Mouse (Mus musculus): ENCODE data around the gene Zfp326. TPM values are rescaled to one million over a fixed set of nuclear protein-coding genes. Genes with fewer than 3 reads are reported as not detected.

The Zfp326 gene
- 45.2 and 46.2 TPM in 2 replicates for polyA plus RNA-seq (2015; fragmentation: Nextera tagmentation; extraction: Ambion mirVana)

GRCm38 (mm10) chr5:105876068-105876924 lies at the start of gene Zfp326:
Zfp326 (plus strand) TSS chr5:105876565.
- peak within 1 kb of the TSS; percentile 99 for H3K9ac ChIP-seq (replicated peaks)
- H3K27me3 ChIP-seq (replicated peaks) = no peaks in the 10 kb centered on the region
- H3K4me2 ChIP-seq = peak within 1 kb of the TSS; percentile 77
- peaks cover 33% of the 10 kb centered on the region for H3K4me1 ChIP-seq
- WGBS = under 1% methylated on average over 65 of the region's 83 CpGs
- ATAC-seq (ENCODE audit: low FRiP score) = peak; percentile 95
- H3K36me3 ChIP-seq = no peaks in the 10 kb centered on the region
- H3K4me3 ChIP-seq (replicated peaks) = peak within 1 kb of the TSS; percentile 95
- no peaks in the 10 kb centered on the region for H3K9me3 ChIP-seq (replicated peaks)
- H3K27ac ChIP-seq (replicated peaks) = peak within 1 kb of the TSS; percentile 89

DNA sequence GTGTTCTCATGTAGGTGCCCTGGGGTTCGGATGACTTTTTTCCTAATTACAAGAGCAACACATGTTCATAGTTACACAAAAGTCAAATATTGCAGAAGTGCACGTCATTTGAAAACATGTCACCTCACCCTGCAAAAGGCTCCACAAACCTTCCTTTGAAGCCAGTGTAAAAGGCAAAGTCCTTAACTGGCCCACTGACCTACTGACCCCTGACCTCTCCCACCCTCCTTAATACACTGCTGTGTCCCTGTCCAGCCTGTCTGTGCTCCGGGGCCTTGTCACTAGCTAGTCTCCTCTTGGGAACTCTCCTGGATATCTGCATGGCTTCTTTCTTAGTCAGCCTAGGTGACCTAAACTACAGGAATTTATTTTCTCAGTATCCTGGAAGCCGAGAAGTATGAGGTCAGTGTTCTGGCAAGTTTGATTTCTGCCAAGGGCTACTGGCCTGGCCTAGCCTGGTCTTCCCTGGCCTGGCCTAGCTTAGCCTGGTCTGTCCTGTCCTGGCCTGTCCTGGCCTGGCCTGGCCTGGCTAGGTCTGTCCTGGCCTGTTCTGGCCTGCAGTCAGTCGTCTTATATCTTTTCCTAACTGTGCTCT lies 49.4 kb upstream of the Zfp326 start:
- WGBS = 70% methylated on average over 5 of the region's 5 CpGs
- Histone ChIP-seq H3K36me3 (no peaks in the 10 kb centered on the region), H3K9me3 (replicated peaks) (no peaks in the 10 kb centered on the region), H3K4me3 (replicated peaks) (no peak overlapping the region), H3K27me3 (replicated peaks) (no peaks in the 10 kb centered on the region), H3K4me2 (no peak overlapping the region), H3K9ac (replicated peaks) (no peak overlapping the region), H3K4me1 (peaks cover 8% of the 10 kb centered on the region), H3K27ac (replicated peaks) (no peak overlapping the region)
- ATAC-seq (ENCODE audit: low FRiP score) = no peak

GRCm38 (mm10) chr5:105828050-105828449 lies 48.3 kb upstream of the Zfp326 start:
- Histone ChIP-seq H3K36me3 (no peaks in the 10 kb centered on the region), H3K4me3 (replicated peaks) (no peak overlapping the region), H3K9ac (replicated peaks) (no peak overlapping the region), H3K9me3 (replicated peaks) (no peaks in the 10 kb centered on the region), H3K27ac (replicated peaks) (no peak overlapping the region), H3K4me2 (no peak overlapping the region), H3K27me3 (replicated peaks) (no peaks in the 10 kb centered on the region), H3K4me1 (peaks cover 3% of the 10 kb centered on the region)
- ATAC-seq (ENCODE audit: low FRiP score) = no peak
- 96% methylated on average over 3 of the region's 3 CpGs for WGBS

- H3K27me3 ChIP-seq (replicated peaks) = no peaks in the 10 kb centered on the region
- H3K36me3 ChIP-seq = no peaks in the 10 kb centered on the region
- 43% methylated on average over 7 of the region's 7 CpGs for WGBS
- H3K4me1 ChIP-seq = no peaks in the 10 kb centered on the region
- no peaks in the 10 kb centered on the region for H3K9me3 ChIP-seq (replicated peaks)
- no peak for ATAC-seq (ENCODE audit: low FRiP score)
- H3K4me2 ChIP-seq = no peak overlapping the region
- H3K27ac ChIP-seq (replicated peaks) = no peak overlapping the region
- no peak overlapping the region for H3K4me3 ChIP-seq (replicated peaks)
- H3K9ac ChIP-seq (replicated peaks) = no peak overlapping the region
Observed at GRCm38 (mm10) chr5:105829008-105829586, 47.3 kb upstream of the Zfp326 start.

DNA sequence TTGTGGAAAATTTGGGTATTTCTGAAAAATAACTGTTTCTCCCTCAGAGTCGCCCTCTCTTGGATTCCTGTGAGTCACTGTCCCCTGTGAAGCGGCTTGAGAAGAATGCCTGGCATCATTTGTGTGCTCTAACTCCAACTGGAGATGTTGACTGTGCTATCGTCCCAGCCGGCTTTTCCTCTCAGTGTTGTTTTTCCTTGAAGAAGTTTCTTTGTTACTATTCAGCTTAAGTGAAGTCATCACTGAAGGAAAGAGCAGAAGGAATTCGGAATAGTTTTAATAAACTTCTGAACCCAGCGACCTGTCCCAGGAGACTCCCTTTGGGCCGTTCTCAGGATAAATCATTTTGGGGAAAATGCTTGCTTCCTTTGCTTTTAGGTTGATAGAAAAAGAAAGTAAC lies 44.2 kb upstream of the Zfp326 start:
- Histone ChIP-seq H3K4me1 (no peaks in the 10 kb centered on the region), H3K4me2 (no peak overlapping the region), H3K9me3 (replicated peaks) (no peaks in the 10 kb centered on the region), H3K27ac (replicated peaks) (no peak overlapping the region), H3K4me3 (replicated peaks) (no peak overlapping the region), H3K36me3 (no peaks in the 10 kb centered on the region), H3K9ac (replicated peaks) (no peak overlapping the region), H3K27me3 (replicated peaks) (no peaks in the 10 kb centered on the region)
- no peak for ATAC-seq (ENCODE audit: low FRiP score)
- 79% methylated on average over 7 of the region's 7 CpGs for WGBS

DNA sequence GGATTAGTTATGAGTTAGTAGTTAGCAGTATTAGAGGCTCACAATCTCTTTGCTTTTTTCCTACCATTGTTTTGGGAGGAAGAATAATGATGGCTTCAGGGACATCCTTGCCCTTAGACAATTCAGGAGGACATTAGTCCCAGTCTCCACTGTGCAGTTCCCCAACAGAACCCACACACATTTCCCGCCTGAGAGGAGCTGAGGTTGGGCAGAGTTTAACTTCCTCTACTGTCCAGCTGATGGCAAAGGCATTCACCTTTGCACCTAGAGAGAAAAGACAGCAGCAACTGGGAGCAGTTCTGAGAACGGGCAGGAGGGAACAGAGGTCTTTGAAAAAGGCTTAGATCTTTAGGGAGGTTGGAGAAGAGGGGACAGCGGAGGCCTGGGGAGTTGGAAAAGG lies 42.4 kb upstream of the Zfp326 start:
- no peaks in the 10 kb centered on the region for H3K4me1 ChIP-seq
- WGBS = 77% methylated on average over 3 of the region's 3 CpGs
- H3K9me3 ChIP-seq (replicated peaks) = no peaks in the 10 kb centered on the region
- ATAC-seq (ENCODE audit: low FRiP score) = no peak
- no peak overlapping the region for H3K27ac ChIP-seq (replicated peaks)
- H3K27me3 ChIP-seq (replicated peaks) = no peaks in the 10 kb centered on the region
- no peak overlapping the region for H3K4me2 ChIP-seq
- no peaks in the 10 kb centered on the region for H3K36me3 ChIP-seq
- H3K9ac ChIP-seq (replicated peaks) = no peak overlapping the region
- H3K4me3 ChIP-seq (replicated peaks) = no peak overlapping the region

DNA sequence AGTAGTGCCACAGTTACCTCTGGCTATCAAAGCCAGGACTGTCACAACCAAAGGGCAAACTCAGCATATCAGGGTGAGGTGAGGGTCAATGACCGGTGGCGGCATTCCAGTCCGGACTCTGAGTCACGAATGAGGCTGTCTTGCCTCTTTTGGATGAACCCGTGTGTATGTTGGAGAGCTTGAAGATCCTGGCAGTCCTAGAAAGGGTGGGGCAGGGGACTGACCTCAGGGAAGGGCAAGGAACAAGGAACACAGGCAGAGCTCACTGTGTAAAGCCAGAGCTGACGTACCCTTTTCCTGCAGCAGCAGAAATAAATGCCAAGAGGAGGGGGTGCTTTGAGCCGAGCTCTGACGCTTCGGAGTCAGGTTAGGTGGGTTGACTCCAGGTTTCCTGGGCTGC lies 40.4 kb upstream of the Zfp326 start:
- Histone ChIP-seq H3K4me2 (no peak overlapping the region), H3K27me3 (replicated peaks) (no peaks in the 10 kb centered on the region), H3K9ac (replicated peaks) (no peak overlapping the region), H3K9me3 (replicated peaks) (no peaks in the 10 kb centered on the region), H3K4me1 (no peaks in the 10 kb centered on the region), H3K36me3 (no peaks in the 10 kb centered on the region), H3K4me3 (replicated peaks) (no peak overlapping the region), H3K27ac (replicated peaks) (no peak overlapping the region)
- ATAC-seq (ENCODE audit: low FRiP score) = no peak
- 85% methylated on average over 9 of the region's 9 CpGs for WGBS

GRCm38 (mm10) chr5:105839740-105840310 lies 36.5 kb upstream of the Zfp326 start:
- no peak overlapping the region for H3K27ac ChIP-seq (replicated peaks)
- no peak for ATAC-seq (ENCODE audit: low FRiP score)
- H3K9ac ChIP-seq (replicated peaks) = no peak overlapping the region
- H3K4me1 ChIP-seq = no peaks in the 10 kb centered on the region
- H3K4me2 ChIP-seq = no peak overlapping the region
- H3K9me3 ChIP-seq (replicated peaks) = no peaks in the 10 kb centered on the region
- H3K4me3 ChIP-seq (replicated peaks) = no peak overlapping the region
- 77% methylated on average over 13 of the region's 13 CpGs for WGBS
- H3K36me3 ChIP-seq = no peaks in the 10 kb centered on the region
- H3K27me3 ChIP-seq (replicated peaks) = no peaks in the 10 kb centered on the region

- WGBS = 93% methylated on average over 10 of the region's 10 CpGs
- H3K27ac ChIP-seq (replicated peaks) = no peak overlapping the region
- H3K4me2 ChIP-seq = no peak overlapping the region
- H3K9me3 ChIP-seq (replicated peaks) = no peaks in the 10 kb centered on the region
- peaks cover 4% of the 10 kb centered on the region for H3K4me1 ChIP-seq
- no peaks in the 10 kb centered on the region for H3K27me3 ChIP-seq (replicated peaks)
- H3K36me3 ChIP-seq = no peaks in the 10 kb centered on the region
- no peak overlapping the region for H3K4me3 ChIP-seq (replicated peaks)
- ATAC-seq (ENCODE audit: low FRiP score) = no peak
- H3K9ac ChIP-seq (replicated peaks) = no peak overlapping the region
Observed at GRCm38 (mm10) chr5:105844044-105844753, 32.2 kb upstream of the Zfp326 start.

GRCm38 (mm10) chr5:105845041-105845440 lies 31.3 kb upstream of the Zfp326 start:
- Histone ChIP-seq H3K27me3 (replicated peaks) (no peaks in the 10 kb centered on the region), H3K9me3 (replicated peaks) (no peaks in the 10 kb centered on the region), H3K4me3 (replicated peaks) (no peak overlapping the region), H3K4me2 (no peak overlapping the region), H3K9ac (replicated peaks) (no peak overlapping the region), H3K36me3 (no peaks in the 10 kb centered on the region), H3K27ac (replicated peaks) (no peak overlapping the region), H3K4me1 (peaks cover 12% of the 10 kb centered on the region)
- no peak for ATAC-seq (ENCODE audit: low FRiP score)
- 90% methylated on average over 2 of the region's 2 CpGs for WGBS

DNA sequence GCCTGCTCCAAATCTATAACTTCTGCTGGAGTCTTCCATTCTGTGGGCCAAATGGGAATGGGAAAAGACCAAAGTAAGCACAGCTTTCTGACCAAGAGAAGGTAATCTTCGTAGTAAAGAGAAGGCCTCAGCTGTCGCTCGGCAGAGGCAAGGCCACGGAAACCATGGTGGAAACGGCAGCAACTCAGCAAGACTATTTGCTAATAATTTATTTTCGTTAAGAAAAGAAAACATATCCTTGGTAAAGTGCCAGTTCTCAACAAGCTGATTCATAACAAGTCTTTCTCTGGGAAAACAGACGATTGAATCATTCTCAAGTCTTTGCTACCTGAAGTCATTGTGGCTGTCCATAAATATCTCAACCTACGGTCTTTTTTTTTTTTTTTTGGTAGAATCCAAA lies 28.6 kb upstream of the Zfp326 start:
- Histone ChIP-seq H3K4me1 (peaks cover 12% of the 10 kb centered on the region), H3K4me2 (no peak overlapping the region), H3K27ac (replicated peaks) (no peak overlapping the region), H3K36me3 (no peaks in the 10 kb centered on the region), H3K27me3 (replicated peaks) (no peaks in the 10 kb centered on the region), H3K9ac (replicated peaks) (no peak overlapping the region), H3K4me3 (replicated peaks) (no peak overlapping the region), H3K9me3 (replicated peaks) (no peaks in the 10 kb centered on the region)
- no peak for ATAC-seq (ENCODE audit: low FRiP score)
- WGBS = 87% methylated on average over 8 of the region's 8 CpGs
